Mouse (Mus musculus) embryonic fibroblast, embryonic 13.5 days (primary cell): ENCODE results near the gene Prkch.

Source experiments
- CTCF ChIP-seq: IDR thresholded peaks from 2 replicates; pipeline ENCODE4 v1.5.1; 2011; ENCODE audit warnings: mild to moderate bottlenecking, control low read depth, low read length, moderate library complexity, borderline replicate concordance; ENCODE audit not compliant: insufficient read depth
- POLR2A ChIP-seq: IDR thresholded peaks from 2 replicates; pipeline ENCODE4 v1.6.1; 2011; ENCODE audit warnings: low read depth, mild to moderate bottlenecking, control low read depth, low read length, moderate library complexity

DNA sequence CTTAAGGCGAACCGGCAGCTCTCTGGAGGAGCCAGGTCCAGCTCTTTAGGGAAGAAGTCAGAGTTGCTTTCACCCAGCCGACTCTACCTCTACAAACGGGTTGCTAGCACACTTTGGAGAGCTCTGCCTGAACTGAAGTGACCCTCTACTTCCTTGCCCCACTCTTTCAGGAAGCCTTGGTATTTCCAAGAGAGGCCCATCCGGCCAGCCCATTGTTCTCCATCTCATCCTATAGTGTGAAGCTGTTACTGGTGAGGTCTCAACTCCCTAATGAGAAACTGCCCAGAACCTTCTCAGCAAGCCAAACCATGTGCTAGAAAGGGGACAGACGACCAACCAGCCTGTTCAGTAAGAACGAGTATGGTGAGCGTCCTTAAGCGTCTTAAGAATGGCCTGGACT lies 1.3 kb upstream of the Prkch start:
- no peak for TF ChIP-seq POLR2A
- no peak for TF ChIP-seq CTCF
